Mouse (Mus musculus) megakaryocyte, embryonic 14.5 days (primary cell): ENCODE measurements around the gene Ppp1r11.

Experiments used
- FLI1 ChIP-seq: IDR thresholded peaks from 2 replicates; pipeline ENCODE4 v1.6.1; 2012; ENCODE audit warnings: low read length, inconsistent platforms, mixed read lengths
- GATA1 ChIP-seq: IDR thresholded peaks from 3 replicates; pipeline ENCODE4 v1.6.1; 2012; ENCODE audit warnings: mixed read lengths, low read length, inconsistent platforms, borderline replicate concordance

- no peak for TF ChIP-seq GATA1
- no peak for TF ChIP-seq FLI1
These were observed 31.0 kb upstream of the Ppp1r11 start for GRCm38 (mm10) chr17:36982253-36983155.
